Mouse (Mus musculus) CD8-positive naive resting alpha-beta T cell, adult 2 months (primary cell): ENCODE data around the gene Il11ra1.
A peak's percentile ranks its signal among the peaks of the same experiment; 100 is the strongest.
"Not testable (repeated sequence)": the region's sequence is repeated elsewhere in the genome, so short reads cannot be mapped to it uniquely, and the experiment has no call there.

Source experiments
- DNase-seq, 2 experiments: peaks; one replicate each; pipeline ENCODE4 v3.0.0; 2022; ENCODE audit warnings: low read depth in 2 of 2, low spot score in 2 of 2

Il11ra1 gene

DNA sequence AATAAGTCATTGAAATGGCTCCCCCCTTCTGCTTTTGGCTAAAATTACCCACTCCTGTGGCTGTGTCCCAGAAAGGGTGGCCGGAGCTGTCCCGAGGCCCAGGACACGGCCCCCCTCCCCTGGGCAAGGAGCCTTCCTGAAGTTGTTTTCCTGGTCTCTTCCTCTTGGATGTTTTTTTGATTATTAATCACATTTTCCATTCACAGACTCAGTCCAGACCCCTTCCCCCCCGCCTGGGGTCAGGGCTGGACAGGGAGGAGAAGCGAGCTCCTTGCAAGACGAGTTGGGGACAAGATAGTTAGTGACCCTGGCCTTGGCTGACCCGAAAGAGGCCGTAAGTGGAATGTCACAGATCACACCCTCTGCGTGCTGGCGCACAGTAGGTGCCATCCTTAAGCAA, at the start of gene Il11ra1:
Il11ra1 (plus strand) TSS at position 207 of the 400 bp plus-strand sequence.
- DNase-seq, result not testable (repeated sequence)

DNA sequence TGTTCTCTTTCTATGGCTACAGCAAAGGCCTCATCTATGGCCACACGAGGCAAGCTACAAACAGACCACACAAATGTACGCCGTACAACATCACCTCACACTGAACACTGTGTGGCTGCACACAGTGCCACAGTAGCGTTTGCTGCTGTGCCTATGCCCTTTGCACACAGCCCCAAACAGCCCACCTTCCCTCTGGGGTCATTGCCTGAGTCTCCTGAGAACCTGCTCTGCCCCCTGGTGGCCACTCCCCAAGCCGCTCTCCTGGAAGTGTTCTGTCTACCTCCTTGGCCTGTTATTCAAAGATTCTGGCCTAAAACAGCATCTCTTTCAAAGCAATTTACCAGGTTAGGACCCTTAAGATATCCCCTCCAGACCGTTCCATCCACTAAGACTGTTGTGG, 46.5 kb upstream of the Il11ra1 start:
- peak; percentile 37 to 51 for DNase-seq

DNA sequence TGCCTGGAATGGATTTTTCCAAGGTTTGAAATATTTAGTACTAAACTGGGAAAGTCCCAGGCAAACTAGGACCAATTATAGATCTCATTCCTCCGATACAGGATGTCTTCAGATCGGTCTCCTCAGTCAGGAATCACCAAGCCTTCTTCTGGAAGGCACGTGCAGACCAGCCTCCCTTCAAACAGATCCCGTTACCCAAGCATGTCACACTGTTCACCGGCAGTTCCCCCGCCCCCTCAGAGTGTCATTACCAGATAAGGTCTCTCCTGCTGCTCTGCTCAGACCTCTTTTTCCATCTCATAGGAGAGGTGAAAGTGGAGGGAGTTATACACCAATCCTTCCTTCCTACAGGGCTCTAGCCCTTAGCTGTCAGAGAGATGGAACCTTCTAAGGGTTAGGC, 46.1 kb upstream of the Il11ra1 start:
- DNase-seq, result no peak

DNA sequence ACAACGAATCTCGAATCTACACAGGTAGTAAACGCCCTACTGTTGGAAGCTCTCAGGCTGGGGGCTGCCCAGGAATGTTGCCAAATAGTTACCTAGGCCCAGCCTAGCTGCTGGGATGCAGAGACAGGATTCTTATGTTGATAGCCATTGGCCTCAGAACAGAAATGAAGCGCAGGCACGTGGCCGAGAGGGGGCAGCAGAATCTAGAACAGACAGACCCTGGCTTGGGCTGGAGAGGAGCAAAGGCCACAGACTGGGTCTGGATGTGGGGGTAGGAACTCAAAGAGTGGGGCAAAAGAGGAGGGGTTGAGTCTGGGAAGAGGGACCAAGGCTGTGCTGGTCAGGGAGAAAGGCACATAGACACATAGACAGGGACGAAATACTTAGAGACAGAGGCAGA, 45.6 kb upstream of the Il11ra1 start:
- no peak for DNase-seq

DNA sequence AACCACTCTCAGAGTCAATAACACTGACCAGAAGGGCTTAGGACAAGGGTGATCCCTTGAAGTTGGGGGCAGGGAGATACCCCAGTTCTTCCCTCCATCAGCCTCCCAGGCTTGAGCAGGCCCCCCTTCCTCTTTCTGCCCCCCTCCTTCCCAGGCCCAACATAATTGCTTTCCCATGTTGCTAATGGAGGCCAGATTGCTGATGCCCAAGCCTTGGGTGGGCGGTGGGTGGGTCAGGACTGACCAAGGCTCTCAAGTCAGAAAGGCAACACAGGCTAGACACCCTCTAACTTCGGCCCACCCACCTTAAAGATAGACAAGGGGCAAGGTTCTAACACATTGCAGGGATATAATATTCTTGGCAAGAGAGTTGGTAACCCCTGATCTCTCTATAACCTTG, 44.3 kb upstream of the Il11ra1 start:
- no peak for DNase-seq

DNA sequence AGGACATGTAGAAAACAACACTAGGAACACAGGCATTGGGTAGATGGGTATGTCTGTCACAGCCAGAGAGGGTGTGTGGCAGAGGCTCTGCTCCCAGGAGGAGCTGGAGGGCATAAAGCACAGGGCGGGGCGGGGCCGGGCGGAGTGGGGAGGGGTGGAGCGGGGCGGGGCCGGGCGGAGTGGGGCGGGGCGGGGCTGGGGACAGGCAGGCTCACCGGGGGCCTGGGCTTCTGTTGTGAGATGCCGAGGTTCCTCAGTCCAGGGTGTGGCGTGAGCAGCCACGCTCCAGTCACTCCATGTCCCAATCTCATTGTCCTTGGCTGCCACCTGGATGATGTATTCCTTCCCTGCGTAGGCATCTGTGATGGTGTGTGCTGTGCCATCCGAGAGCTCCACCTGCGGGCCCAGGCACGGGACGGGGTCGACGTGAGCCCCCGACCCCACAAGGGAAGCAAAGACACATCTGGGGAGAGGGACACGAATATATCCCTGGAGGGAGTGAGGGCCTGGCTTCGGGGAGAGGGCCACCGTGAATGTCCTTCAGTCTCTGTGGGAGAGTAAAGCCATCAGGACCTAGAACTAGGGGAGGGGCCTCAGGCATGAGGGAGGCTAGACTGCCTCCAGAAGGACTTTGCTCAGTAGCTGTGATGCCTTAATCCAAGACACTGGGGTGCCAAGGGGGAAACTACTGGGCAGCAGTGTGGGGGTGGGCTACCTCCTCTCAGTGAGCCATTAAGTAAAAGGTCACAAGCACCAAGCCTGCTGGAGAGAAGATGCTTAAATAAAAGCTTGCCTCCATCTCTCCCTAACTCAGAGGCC, 41.0 kb upstream of the Il11ra1 start:
- no peak for DNase-seq

DNA sequence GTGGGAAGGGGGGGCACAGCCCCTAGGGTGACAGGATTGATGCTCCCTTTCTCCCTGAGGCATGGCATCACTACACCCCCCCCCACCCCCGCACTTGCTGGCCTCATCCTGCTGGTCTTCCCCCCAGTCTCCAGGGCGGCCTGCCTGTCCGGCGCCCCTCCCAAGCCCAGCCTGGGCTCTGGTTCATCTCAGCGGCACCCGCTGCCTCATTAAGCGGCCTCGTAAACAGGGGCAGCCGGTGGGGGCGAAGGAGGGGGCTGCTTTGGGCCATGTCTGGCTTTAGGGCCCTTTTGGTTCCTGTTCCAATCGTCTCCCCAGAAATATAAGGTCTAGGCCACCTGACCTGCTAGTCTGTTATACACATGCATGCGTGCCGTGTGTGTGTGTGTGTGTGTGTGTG, 40.2 kb upstream of the Il11ra1 start:
- no peak for DNase-seq

DNA sequence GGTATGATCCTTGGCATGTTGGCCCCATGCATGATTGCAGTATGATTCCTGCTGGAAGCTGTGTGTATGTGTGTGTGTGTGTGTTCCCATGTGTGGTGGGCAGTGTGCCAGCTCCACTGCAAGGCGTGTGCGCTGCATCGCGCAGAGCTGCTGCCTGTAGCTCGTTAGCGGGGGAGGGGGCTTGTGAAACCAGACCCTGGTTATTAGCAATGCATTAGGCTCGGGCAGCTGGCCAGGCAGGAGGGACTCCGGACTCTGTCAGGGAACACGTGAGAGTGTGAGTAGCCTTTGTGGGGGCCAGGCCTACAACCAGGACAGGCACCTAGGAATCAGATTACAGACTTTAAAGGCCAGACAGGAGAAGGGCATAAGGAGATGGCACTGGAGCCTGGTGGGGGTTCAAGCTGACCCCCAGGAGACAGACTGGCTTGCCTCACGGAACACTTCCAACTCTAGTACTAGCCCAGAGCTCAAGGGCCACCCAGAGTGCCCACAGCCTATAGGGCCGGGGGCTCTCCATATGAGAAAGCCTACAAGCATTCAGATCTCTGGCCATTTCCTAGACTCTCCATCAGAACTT, 38.8 kb upstream of the Il11ra1 start:
- DNase-seq, result no peak

DNA sequence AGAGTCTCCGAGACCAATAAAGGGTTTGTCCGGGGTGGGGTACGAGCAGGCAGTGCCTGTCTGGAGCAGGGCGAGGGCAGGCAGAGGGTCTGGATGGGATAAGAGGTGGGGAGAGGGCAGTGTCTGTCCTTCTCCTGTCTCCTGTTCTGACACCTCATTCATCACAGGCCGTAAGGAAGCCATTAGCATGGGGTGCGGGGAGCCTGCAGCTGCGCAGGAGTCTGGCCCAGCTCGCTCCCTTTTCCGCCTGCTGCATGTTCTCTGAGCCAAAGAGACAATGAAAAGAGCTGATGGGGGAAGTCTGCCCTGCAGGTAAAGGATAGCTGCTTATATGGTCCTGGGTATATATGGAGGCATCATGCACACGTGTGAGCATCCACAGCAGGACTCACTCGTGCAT, 37.1 kb upstream of the Il11ra1 start:
- no peak for DNase-seq

DNA sequence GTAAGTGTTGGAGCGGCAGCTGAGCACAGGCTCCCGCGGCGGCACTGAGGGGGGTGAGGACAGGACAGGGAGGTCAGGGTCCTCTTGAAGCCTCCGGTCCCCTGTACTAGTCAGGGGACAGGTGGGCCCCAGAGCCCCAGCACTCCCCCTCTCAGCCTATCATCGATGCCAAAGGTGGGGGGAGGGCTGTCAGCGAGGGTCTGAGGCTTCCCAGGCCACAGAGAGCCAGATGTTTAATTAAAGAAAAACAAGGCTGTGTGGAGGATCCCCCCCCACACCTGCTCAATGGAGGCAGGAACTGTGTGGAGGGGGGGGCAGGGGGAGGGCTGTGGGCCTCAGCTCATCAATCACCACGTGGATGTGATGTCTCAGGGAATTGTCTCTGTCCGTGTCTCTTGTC, 36.2 kb upstream of the Il11ra1 start:
- no peak for DNase-seq

DNA sequence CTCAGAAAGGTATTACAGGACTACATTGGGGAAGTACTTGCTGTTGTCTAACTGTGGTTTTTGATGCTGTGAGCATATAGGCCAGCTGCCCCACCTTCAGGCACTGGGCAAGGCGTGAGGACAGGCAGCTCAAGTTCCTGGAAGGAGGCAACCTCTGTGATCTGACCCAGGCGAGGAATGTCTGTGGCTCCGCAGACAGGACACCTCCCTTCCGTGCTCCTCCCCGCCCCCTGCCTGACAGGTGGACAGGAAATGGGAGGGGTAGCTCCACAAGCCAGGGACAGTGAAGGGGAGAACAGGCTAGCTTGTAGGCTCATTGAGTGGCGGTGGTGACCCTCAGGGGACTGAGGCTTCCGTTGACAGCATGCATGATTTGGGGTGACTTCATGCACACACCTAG, 35.3 kb upstream of the Il11ra1 start:
- no peak for DNase-seq

DNA sequence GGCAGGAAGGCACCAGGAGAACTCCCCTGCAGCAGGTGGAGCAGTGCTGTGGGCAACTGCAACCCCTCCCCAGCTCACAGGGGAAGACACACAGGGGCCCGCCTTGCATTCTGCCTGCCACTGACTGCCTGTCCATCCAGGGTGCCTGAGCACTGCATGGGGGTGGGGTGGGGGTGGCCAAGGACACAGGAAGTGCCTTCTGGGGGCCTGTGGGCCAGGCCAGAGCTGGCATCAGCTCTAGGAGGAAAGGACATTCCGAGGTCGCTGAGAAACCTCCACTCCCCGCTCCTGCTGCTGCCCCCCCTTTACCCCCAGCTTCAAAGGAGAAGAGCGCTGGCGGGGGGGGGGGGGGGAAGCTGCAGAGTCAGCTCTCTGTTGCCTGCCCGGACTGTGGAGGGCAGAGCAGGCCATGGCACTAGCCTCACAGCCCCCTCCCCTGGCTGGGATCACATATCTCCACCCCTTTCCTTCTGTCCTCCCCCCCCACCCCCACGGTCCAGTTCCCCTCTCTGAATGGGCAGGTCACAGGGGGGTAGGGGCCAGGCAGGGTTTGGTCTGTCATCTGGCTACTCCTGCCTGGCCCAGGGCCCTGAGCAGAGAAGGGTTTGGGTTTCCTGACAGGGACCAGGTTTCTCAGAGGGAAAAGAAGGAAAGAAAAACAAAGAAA, 34.6 kb upstream of the Il11ra1 start:
- no peak for DNase-seq

DNA sequence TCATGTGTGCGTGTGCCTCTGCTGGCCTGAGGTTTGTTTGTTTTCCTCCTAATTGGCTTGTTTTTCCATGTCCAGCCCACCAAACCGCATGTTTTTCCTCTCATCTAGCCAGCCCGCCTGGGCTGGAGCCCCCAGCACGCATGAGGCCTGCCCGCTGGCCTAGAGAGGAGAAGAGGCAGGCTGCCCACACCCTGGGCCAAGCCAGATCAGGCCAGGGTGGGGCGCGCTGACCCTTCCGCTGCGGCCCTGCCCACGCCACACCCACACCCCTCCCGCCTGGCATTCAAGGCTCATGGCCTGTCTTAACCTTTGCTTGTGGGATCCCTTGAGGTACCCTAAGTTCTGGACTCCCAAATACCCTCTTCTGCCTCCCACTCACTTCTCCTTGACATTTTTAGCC, 33.1 kb upstream of the Il11ra1 start:
- DNase-seq, result no peak

DNA sequence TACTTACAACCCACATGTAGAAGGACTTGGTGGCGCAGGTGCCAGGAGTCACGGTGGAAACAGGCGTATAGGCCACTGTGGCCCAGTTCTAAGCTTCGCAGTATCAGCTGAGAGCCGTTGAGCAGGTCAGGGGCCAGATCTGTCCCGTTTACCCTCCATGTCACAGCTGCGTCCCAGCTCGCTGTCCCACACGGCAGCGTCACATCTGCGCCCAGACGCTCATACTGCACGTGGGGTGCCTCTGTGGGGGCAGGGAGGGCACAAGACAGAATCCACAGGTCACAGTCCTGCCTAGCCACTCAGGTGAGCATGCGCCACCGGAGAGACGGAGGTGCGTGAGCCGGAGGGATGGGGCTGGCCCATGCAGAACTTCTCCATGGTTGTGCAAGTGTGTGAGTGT, 29.0 kb upstream of the Il11ra1 start:
- DNase-seq, result no peak

DNA sequence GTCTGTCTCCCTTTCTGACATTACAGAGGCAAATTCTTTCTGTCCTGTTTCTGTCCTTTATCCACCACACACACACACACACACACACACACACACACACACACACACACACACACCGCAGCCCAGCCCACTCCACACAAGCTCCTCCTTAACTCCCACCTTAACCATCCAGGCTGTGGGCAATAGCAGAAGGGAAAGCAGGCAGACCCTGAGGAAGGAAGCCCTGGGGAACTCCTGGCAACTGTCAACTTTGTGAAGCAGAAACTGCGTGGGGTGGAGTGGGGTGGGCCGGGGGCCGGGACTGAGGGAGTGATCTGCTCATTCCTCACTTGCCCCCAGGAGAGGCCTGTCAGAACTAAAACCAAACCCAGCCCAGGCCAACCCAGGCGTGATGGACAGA, 28.3 kb upstream of the Il11ra1 start:
- no peak for DNase-seq

DNA sequence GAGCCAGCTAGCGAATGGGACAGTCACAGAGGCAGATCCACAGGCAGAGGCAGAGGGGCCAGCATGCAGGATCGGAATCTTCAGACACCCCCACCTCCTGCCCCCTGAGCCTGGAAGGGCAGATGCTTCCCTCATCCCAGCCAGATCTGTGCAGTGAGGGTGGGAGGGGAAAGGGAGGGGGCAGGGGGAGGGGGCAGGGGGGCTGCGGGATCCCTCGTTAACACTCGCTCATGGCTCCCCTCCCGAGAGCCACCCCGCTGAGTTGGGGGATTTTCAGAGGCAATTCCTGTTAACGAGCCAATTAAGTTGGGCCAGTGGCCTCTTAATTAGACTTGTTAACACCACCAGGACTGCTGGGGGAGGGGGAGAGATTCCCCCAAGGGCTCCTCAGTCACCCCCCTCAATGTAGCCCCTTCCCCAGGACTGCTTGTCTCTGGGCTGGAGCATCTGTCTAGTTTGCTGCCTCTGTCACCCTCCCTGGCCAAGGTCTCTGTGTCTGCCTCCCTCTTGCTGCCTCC, 27.8 kb upstream of the Il11ra1 start:
- DNase-seq, result no peak

DNA sequence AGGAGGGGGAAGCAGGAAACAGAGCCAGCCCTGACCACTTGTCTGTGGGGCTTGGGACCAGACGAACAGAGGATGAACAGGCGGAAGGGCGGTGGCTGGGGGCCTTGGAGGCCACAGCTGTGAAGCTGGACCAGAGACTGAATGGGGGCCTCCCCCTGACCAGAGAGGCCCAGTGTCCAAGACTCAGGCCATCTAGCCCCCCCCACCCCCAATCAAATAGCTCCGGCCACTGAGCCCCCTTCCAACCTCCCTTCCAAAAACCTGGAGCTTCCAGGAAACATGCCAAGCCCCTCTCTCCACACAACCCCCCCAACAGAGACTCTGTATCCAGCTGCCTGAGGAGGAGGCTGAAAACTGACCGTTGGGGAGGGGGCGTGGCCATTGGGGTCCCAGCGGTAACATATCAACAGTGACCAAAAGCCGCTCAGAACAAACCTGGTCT, 27.2 kb upstream of the Il11ra1 start:
- DNase-seq, result no peak

DNA sequence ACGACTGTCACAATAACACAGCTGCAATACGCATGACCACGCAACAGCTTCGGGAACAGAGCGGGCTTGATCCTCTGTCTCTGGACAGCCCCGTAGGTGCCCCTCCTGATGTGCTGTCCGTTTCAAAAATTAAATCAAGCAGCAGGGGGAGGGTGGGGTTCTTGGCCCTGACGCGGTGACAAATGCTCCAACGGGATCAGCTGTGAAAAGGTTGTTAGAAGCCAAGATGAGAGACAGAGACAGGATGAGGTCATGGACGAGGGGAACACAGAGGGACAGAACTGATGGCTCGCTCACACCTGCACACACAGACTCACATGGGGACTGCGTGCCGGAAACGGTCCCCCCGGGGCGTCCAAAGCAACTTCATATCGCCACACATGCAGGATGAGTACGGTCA, 26.6 kb upstream of the Il11ra1 start:
- no peak for DNase-seq

DNA sequence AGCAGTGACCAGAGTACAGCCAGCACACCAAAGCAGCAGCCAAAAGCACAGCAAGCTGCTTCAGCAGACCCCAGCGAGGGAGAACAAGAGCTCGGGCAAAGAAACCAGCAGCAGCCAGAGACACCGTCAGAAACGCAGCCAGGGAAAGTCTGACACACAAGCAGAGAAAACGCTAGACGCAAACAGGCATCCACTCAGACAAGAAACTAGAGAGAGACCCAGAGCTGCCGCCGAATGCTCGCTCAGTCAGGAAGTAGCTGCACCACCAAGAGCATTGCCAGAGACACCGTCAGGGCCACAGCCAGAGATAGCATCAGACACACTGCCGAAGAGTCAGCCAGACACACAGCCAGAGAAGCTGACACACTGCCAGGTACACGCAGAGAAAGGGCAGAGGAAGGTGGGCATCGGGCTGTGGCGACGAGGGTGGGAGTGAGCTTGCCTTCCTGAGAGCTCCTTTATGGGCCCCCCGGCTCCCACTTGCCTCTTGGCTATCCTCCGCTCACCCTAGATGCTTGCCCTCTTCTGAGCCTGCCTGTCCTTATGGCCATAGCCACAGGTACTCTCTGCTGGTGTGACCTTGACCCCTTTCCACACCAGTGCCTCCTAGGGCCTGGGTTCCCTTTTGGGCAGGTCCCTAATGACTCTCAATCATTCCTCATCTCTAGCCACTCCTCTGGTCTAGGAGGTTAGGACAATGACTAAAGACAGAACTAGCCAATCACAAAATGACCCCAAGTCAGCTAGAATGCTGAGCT, 23.4 kb upstream of the Il11ra1 start:
- no peak for DNase-seq

DNA sequence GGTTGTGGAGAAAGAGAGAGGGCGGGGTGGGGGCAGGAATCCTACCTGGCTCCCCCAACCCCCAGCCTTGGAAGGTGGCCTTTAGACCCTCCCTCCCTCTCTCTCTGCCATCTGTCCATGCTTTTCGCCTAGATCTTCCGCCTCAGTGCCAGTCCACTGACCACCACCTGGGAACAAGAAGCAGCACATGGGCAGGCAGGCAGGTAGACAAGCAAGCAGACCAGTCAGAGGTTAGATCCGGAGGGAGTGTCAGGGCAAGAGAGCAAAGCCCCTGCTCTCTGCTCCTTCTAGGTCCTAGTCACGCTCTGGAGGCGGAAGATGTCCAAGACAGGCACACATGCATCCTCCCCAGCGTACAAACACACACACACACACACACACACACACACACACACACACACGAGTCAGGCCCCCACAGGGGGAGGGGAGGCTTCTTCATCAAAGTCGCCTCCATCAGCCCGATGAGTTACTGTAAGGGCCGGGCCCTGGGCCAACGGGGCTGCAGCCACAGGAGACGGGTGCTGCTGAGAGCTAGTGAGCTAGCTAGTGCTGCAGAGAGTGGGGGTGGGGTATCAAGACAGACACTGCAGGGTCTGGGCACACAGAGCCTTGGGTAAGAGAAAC, 22.7 kb upstream of the Il11ra1 start:
- no peak for DNase-seq

DNA sequence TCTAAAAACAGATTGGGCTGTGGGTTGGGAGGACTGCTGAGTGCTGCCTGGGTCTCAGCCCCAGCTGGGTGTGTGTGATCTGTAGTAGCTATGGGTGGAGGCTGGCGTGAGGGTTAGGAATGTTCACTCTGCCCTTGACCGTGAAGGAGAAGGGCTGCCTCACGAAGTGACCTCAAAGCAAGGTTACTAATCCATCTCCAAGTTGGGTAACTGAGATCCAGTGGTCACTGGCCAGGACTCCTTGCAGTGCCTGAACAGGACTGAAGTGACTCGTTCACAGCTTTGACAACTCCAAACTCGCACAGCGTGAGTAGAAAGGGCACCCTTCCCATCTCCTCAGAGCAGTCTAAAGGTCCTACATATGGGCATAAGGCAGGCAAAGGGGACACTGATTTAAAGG, 20.9 kb upstream of the Il11ra1 start:
- no peak for DNase-seq
